Mouse (Mus musculus) C2C12 (cell line): ENCODE measurements around the gene Arhgap15. TPM values are rescaled to one million over a fixed set of nuclear protein-coding genes. Genes with fewer than 3 reads are reported as not detected.

Experiments
- H3K27me3 ChIP-seq: one replicate; pipeline ENCODE4 v1.6.1; 2011; ENCODE audit not compliant: control insufficient read depth, insufficient read depth, insufficient read length
- H3K36me3 ChIP-seq: one replicate; pipeline ENCODE4 v1.6.1; 2011; ENCODE audit not compliant: control insufficient read depth, insufficient read depth
- H3K4me3 ChIP-seq: one replicate; pipeline ENCODE4 v1.5.1; 2011; ENCODE audit warnings: mild to moderate bottlenecking, control low read depth; ENCODE audit not compliant: poor library complexity, insufficient read depth, severe bottlenecking
- H3K79me2 ChIP-seq: one replicate; pipeline ENCODE4 v1.6.1; 2011; ENCODE audit not compliant: control insufficient read depth, insufficient read depth
- H3K79me3 ChIP-seq: one replicate; pipeline ENCODE4 v1.6.1; 2011; ENCODE audit warnings: low read depth, control low read depth
- H3ac ChIP-seq: one replicate; pipeline ENCODE3; 2011; ENCODE audit warnings: low read depth; ENCODE audit not compliant: control insufficient read depth, insufficient read length
- CEBPB ChIP-seq: IDR thresholded peaks from one replicate; pipeline ENCODE4 v1.6.1; 2011; ENCODE audit warnings: low read depth, mild to moderate bottlenecking, control low read depth, moderate library complexity
- CTCF ChIP-seq: IDR thresholded peaks from one replicate; pipeline ENCODE4 v1.5.1; 2011; ENCODE audit not compliant: control insufficient read depth, insufficient read depth, insufficient read length
- FOSL1 ChIP-seq: IDR thresholded peaks from one replicate; pipeline ENCODE4 v1.8.0; 2011; ENCODE audit warnings: mild to moderate bottlenecking, low read length; ENCODE audit not compliant: poor library complexity, insufficient read depth, severe bottlenecking
- MAX ChIP-seq: IDR thresholded peaks from one replicate; pipeline ENCODE4 v1.6.1; 2011; ENCODE audit warnings: mild to moderate bottlenecking, control low read depth
- MYOD1 ChIP-seq: IDR thresholded peaks from one replicate; pipeline ENCODE4 v1.6.1; 2011; ENCODE audit warnings: low read depth; ENCODE audit not compliant: control insufficient read depth, insufficient read length
- MYOG ChIP-seq: IDR thresholded peaks from one replicate; pipeline ENCODE4 v1.6.1; 2011; ENCODE audit not compliant: control insufficient read depth, insufficient read length; ENCODE audit errors: extremely low read depth
- USF1 ChIP-seq: IDR thresholded peaks from one replicate; pipeline ENCODE4 v1.6.1; 2011; ENCODE audit warnings: low read depth, mild to moderate bottlenecking, control low read depth, moderate library complexity
- polyA plus RNA-seq: library from polyadenylated mRNA; unstranded; fragments of >200 nt; fragmentation: generic; extraction: Trizol; gene quantifications from one replicate; pipeline ENCODE4 v1.2.1, GENCODE M21; 2012; ENCODE audit warnings: missing spikeins

Gene Arhgap15
- polyA plus RNA-seq, 1 experiment = not detected

DNA sequence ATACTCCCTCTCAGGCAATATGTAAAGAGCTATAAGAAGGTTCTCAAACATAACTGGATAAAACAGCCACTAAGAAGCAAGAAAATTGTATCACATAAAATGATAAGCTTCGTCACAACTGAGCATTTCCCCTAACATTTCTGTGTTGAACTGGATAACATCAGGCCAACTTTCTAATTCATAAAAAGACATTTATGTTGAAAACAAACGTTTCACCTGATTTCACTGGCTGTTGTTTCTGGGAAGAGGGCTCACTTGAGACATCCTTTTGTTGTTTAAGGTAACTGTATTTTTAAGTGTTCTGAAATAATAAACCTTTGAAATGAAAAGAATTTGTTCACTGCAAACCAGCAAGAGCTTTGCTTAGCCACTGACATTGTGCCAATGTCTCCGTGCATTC lies 697 bp downstream of the Arhgap15 start:
- Histone ChIP-seq H3ac (no peak overlapping the region), H3K79me2 (no peaks in the 10 kb centered on the region), H3K36me3 (no peaks in the 10 kb centered on the region), H3K27me3 (no peaks in the 10 kb centered on the region), H3K79me3 (no peaks in the 10 kb centered on the region), H3K4me3 (no peak overlapping the region)
- TF ChIP-seq FOSL1 (no peak), MAX (no peak), USF1 (no peak), CEBPB (no peak), MYOD1 (no peak), CTCF (no peak), MYOG (no peak)

DNA sequence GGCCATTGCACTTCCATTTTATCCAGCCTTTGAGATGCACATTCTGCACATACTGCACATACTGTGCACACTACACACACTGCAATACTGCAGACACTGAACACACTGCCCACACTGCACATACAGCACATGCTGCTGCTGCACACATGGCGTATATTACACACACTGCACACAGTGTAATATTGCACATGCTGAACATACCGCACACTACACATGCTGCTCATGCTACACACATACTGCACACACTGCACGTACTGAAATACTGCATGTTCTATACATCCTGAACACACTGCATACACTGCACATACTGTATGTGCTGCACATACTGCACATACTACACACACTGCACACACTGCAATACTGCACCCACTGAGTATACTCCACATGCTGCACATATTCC lies 7.3 kb downstream of the Arhgap15 start:
- no peak for TF ChIP-seq MAX
- no peak for TF ChIP-seq MYOD1
- no peak for TF ChIP-seq MYOG
- TF ChIP-seq FOSL1 = no peak
- no peak for TF ChIP-seq CEBPB
- no peak for TF ChIP-seq USF1
- no peak for TF ChIP-seq CTCF
- Histone ChIP-seq H3K36me3 (no peaks in the 10 kb centered on the region), H3K4me3 (no peak overlapping the region), H3K79me2 (no peaks in the 10 kb centered on the region), H3K27me3 (no peaks in the 10 kb centered on the region), H3ac (no peak overlapping the region), H3K79me3 (no peaks in the 10 kb centered on the region)

DNA sequence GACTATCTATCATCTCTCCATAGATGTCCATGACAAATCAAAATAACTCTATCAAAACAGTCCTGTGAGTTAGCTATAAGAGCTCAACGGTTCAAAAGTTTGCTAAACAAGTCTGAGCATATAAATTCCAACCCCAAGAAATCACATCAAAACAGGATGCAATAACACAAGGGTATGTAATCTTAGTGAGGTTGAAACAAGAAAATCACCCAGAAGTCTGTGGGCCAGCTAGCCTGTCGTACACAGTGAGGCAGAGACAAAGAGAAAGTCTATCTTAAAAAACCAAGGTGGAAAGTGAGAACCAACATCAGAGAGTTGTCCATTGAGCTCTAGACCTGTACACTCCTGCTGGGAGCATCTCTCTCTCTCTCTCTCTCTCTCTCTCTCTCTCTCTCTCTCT lies 8.0 kb downstream of the Arhgap15 start:
- Histone ChIP-seq H3K4me3 (no peak overlapping the region), H3ac (no peak overlapping the region), H3K79me3 (no peaks in the 10 kb centered on the region), H3K27me3 (no peaks in the 10 kb centered on the region), H3K79me2 (no peaks in the 10 kb centered on the region), H3K36me3 (no peaks in the 10 kb centered on the region)
- no peak for TF ChIP-seq CEBPB
- TF ChIP-seq MYOD1 = no peak
- no peak for TF ChIP-seq USF1
- no peak for TF ChIP-seq MYOG
- TF ChIP-seq MAX = no peak
- TF ChIP-seq FOSL1 = no peak
- no peak for TF ChIP-seq CTCF

DNA sequence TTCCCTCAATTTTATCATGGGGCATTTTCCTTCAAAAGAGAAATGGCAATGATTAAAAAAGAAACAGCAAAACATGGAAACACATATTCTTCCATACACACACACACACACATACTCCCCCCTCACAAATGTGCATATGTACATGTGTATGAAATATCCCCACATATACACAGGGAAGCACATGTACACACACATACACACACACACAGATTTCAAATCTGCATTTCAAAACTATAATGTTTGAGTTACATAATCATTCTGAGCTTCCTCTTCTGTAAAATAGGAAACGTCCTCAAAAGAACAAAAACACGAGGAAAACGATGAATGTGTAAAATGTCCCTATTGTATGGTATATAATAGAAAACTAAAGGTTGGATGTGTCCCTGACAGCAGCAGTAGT lies 13.1 kb downstream of the Arhgap15 start:
- Histone ChIP-seq H3K36me3 (no peaks in the 10 kb centered on the region), H3K27me3 (no peaks in the 10 kb centered on the region), H3K4me3 (no peak overlapping the region), H3K79me2 (no peaks in the 10 kb centered on the region), H3K79me3 (no peaks in the 10 kb centered on the region), H3ac (no peak overlapping the region)
- no peak for TF ChIP-seq CTCF
- TF ChIP-seq FOSL1 = no peak
- TF ChIP-seq MYOG = no peak
- TF ChIP-seq CEBPB = no peak
- TF ChIP-seq USF1 = no peak
- no peak for TF ChIP-seq MAX
- no peak for TF ChIP-seq MYOD1

DNA sequence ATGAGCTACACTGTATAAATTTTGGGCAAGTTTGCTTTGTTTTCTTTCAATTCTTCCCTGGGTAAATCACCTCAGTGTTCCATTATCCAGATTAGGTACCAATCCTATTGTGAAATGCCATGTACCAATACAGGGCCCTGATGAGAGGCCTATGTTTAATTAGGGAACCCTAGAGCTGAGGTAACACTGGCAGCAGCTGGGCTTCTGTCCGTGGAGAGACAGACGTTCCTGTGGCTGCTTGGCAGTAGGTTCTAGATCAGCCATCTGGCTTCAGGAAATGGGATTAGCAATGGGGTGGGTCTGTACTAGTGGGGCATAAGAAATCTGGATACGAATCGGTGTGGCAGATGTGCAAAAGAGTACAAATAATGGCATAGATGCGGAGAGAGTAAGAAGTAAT lies 14.7 kb downstream of the Arhgap15 start:
- Histone ChIP-seq H3ac (no peak overlapping the region), H3K79me3 (no peaks in the 10 kb centered on the region), H3K27me3 (no peaks in the 10 kb centered on the region), H3K4me3 (no peak overlapping the region), H3K36me3 (no peaks in the 10 kb centered on the region), H3K79me2 (no peaks in the 10 kb centered on the region)
- TF ChIP-seq USF1 (no peak), MYOG (no peak), CTCF (no peak), CEBPB (no peak), FOSL1 (no peak), MYOD1 (no peak), MAX (no peak)

DNA sequence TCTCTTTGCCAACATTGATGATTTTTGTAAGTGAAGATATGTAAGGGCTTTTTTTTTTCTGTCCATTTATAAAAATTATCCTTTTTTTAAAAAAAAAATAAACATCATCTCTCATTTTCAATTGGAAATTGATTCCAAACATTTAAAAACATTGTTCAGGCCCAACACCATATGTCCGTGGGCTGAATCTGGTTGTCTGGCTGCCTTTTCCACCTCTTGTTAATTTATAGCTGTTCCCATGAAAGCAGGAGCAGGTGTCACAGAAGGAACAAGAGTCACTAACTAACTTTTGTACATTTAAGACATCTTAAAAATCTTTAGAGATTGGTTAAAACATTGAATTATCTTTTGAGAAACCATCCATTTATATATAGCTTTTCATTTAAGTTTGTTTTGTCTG lies 15.8 kb downstream of the Arhgap15 start:
- H3K27me3 ChIP-seq = no peaks in the 10 kb centered on the region
- TF ChIP-seq MYOD1 = no peak
- TF ChIP-seq CTCF = no peak
- TF ChIP-seq CEBPB = no peak
- no peak for TF ChIP-seq FOSL1
- no peak for TF ChIP-seq MYOG
- no peak for TF ChIP-seq USF1
- TF ChIP-seq MAX = no peak

More for the DNA sequence above, 15.8 kb downstream of the Arhgap15 start:
- no peaks in the 10 kb centered on the region for H3K79me2 ChIP-seq
- no peak overlapping the region for H3K4me3 ChIP-seq
- H3ac ChIP-seq = no peak overlapping the region
- H3K36me3 ChIP-seq = no peaks in the 10 kb centered on the region
- H3K79me3 ChIP-seq = no peaks in the 10 kb centered on the region
